Mouse (Mus musculus) embryo, embryonic 10.5 days (tissue): ENCODE measurements at regions not wholly inside any gene's neighbourhood (a gene's known extent, or its start where the extent isn't known, plus 50 kb on each side); places are given as distances from the start of the nearest gene placed in this dataset.
A peak's percentile ranks its signal among the peaks of the same experiment; 100 is the strongest.

Source experiments
- DNase-seq: peaks from one replicate; pipeline ENCODE4 v3.0.0-alpha.2; 2015; ENCODE audit warnings: low spot score

DNA sequence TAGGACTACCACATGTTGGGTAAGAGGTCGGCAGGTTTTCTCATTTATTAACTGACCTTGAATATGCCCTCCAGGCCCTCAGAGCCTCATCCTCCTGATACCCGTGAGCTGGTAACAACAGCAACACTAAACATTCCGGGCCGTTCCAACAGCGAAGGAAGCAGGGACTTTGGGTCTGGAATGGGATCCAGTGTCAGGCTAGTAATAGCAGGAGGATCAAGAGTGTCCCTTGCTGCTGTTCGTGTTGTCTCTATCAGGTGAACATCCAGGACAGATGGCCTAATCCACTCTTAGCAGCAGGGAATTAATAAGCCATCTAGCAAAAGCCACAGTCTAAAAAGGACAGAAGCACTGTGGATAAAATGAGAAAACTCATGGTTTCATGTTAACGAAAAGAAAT lies 106.7 kb downstream of the Cpeb2 start:
- DNase-seq: no peak

- DNase-seq: no peak
Observed at GRCm38 (mm10) chr5:43341475-43341874, 108.5 kb downstream of the Cpeb2 start.

DNA sequence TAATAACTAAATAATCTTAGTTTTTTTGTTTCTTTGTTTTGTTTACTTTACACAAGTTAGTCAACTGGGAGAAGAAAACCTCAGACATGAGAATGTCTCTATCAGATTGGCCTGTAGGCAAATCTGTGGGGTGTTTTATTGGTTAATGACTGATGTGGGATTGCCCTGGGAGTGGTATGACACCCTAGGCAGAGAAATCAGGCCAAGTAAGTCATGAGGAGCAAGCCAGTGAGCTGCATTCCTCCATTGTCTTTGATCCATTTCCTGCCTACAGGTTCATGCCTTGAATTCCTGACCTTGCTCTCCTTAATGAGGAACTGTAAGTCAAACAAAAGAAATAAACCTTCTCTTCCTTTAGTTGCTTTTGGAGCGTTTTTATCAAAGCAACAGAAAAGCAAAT lies 111.5 kb downstream of the Cpeb2 start:
- DNase-seq: no peak

GRCm38 (mm10) chr5:43350987-43351386 lies 118.0 kb downstream of the Cpeb2 start:
- DNase-seq: no peak

DNA sequence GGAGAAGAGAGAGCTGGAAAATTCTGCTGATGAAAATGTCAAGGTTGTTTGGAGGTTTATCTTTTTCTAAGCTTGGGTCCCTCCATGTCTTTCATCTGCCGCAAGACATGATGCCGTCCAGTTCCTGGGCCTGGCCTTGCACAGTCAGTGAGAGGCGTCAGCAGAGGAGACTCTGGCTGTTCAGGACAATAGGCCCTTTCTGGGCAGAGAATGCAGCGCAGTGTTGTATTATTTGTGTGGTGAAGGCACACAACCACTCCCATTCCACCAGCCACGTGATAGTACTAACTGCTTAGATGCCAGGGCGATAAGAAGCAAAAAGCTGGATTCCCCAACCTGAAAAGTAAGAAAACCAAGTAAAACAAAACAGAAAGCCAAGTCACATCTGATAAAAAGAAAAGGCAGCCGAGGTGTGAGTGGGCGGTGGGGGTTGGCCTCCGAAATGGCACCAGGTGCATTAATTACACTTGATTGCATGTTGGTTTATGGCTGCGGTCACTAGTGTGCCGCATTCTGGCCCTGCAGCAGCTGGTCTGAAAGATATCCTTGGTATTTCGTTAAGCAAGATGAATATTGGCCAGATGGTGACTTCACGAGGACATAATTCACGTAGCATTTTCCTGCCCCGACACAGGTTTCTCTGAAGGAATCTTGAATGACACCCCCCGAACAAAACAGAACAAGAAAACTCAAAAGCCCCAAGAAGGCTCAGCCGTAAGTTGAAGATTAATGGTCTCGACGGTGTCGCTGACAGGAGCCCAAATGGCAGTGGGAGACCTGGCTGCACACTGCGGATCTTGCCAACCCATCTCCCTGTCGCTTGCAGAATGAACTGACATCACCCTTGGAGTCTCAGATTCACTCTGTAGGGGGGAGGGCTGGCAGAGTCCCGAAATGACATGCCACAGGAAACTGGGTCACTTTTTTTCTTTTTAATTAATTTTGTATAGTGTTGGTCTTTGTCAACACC lies 120.3 kb downstream of the Cpeb2 start:
- DNase-seq: no peak

- no peak for DNase-seq
Observed at GRCm38 (mm10) chr5:43354351-43354942, 121.5 kb downstream of the Cpeb2 start.

DNA sequence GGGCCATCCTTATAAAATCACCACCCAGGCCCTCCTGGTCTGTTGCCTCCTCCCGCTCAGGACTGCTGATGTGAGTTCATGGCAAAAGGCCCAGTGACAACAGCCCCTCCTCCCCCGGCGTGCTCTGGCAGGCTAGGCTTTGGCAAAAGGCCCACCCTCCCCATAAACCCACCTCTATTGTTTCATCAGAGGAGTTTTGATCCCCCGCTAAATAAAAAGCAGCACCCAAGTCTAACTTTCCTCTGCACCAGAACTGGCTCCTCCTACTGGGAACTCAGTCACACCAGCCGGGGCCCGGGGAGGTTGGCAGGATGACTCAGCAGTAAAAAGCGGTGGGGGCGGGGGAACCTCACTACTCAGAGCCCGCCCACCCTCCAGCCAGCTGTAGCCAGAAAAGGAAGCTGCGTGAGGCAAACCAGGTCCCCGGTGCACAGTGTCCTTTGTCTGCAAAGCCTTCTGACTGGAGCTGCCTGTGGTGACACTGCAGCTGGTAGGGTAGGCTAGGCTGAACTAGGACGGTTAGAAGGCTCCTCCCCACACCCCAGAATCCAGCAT lies 122.1 kb downstream of the Cpeb2 start:
- DNase-seq: peak; percentile 96

GRCm38 (mm10) chr5:43355832-43356231 lies 122.9 kb downstream of the Cpeb2 start:
- DNase-seq: peak; percentile 18

- no peak for DNase-seq
Observed at GRCm38 (mm10) chr5:43357100-43357680, 124.2 kb downstream of the Cpeb2 start.

- no peak for DNase-seq
Observed at GRCm38 (mm10) chr5:43357901-43358300, 124.9 kb downstream of the Cpeb2 start.

GRCm38 (mm10) chr5:43358928-43359765 lies 126.2 kb downstream of the Cpeb2 start:
- DNase-seq: no peak

- peak; percentile 77 for DNase-seq
Observed at GRCm38 (mm10) chr5:43360298-43360697, 127.3 kb downstream of the Cpeb2 start.

DNA sequence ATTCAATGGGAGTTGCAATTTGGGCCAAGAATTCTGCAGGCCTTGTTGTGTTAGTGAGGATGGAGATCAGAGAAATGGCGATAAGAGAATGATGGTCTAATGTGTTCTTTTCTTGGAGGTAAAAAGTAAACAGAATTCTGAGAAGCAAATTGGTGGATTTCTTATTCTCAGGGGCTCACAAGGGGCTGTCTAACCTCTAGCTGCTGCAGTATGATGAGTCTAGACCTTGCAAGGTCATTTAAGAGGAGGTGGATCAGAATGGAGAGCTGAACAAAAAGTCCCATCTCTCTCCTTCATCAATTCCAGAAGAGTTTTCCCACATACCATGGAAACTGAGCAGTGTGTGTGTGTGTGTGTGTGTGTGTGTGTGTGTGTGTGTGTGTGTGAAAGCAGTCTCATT lies 128.1 kb downstream of the Cpeb2 start:
- no peak for DNase-seq

DNA sequence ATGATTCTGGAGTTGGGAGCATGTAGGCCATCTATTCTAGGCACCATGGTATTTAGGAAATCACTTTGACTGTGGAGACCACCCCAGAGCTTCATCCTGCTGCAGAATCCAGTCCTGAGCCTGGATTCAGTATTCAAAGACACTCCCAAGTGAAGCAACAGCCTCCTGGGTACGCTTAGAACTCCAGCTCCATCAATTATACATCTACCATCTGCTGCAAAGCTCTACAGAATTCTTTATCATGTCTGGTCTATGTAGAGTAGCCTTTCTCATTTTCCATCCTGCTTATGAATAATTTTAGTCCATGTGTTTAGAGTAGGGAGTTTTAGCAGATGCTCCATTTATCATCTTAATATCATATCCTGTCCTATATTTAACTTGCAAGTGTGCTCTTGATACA lies 139.4 kb downstream of the Cpeb2 start:
- no peak for DNase-seq

GRCm38 (mm10) chr5:43384689-43385375 lies 130.5 kb upstream of the C1qtnf7 start:
- no peak for DNase-seq

DNA sequence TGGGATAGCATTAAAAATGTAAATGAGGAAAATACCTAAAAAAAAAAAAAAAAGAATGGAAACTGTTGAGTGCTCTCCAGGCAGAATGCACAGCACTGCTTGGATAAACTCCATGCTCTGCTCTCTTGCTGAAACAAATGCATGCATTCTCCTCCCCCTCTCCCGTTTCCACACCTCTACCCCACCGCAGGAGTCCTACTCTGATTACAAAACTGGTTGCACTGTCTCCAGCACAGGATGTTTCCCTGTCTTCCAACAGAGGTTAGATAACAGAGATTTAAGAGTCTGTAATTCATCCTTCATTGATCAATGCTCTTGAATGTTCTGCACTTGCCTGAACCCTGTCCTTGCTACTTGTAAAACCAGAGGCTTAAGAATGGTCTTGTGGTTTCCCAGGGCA lies 124.3 kb upstream of the C1qtnf7 start:
- no peak for DNase-seq

DNA sequence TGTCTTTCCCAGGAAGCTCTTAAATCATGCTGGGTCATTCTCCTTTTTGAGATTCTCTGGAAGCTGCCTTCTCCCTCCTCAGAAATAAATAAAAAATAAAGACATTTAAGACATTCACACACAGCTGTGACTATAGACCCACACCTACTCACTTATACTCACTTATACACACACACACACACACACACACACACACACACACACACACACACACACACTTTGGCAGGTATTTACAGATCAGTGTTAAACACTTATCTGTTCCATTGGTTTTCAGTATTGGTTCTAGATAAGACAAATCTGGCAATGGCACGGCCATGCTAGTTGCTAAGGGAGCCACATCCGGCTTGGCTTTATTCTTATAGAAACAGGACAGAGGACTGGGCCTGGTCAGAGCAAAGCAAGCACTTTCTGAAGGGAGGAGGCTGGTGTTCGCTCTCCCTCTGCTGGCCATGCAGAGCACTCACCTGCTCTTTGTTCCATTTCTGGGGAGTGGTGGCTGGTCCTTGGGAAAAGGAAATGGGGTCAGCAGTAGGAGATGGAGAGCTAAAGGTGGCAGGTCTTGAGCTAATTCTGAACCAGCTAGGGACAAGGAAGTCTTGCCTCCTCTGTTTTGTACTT lies 123.8 kb upstream of the C1qtnf7 start:
- DNase-seq: peak; percentile 69

DNA sequence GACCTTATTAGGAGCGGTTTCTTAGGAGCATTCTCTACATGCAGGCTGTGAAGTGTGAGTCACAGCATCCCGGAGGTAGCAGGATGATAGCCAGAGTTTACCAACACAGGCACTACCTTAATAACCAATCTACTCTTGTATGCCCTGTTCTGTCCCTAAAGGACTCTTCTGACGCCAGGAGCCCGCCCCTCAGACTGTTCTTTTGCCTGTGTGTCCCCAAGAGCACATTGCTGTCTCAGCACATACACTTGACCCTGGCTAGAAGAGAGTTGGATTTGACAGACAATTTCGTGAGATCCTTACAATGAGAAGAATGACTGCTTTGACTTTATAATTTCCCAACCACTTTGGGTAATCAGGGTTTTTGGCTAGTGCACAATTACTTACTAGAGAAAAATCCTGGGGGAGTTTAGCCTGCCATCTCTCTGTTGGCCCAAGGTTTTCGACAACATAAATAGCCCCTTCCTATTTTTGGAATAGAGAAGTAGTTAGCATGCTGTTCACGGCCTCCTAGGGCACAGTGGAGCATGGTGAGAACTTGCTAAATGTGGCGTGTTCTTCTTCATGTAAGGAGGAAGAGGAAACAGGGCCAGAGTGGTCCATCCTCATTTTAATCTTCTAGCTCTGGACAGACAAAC lies 122.3 kb upstream of the C1qtnf7 start:
- DNase-seq: no peak

- DNase-seq: no peak
Observed at GRCm38 (mm10) chr5:43417259-43417658, 98.1 kb upstream of the C1qtnf7 start.
